Mouse (Mus musculus) lung, adult 2 months (tissue): Measurements from ENCODE around the gene Ccser1.

ENCODE experiments used
- CTCF ChIP-seq: fragments of 200-500 bp; IDR thresholded peaks from 2 replicates; pipeline ENCODE4 v1.5.1; 2011; ENCODE audit warnings: mild to moderate bottlenecking, low read length, control low read depth; ENCODE audit not compliant: insufficient read depth
- POLR2A ChIP-seq: fragments of 200-500 bp; IDR thresholded peaks from 2 replicates; pipeline ENCODE4 v1.6.1; 2011; ENCODE audit warnings: low read depth, mild to moderate bottlenecking, control low read depth, low read length, borderline replicate concordance; ENCODE audit errors: extremely low read depth

GRCm38 (mm10) chr6:61334466-61334865, 154.3 kb downstream of the Ccser1 start:
- TF ChIP-seq POLR2A (no peak), CTCF (no peak)
